Mouse (Mus musculus) C2C12 (cell line): ENCODE measurements at regions not wholly inside any gene's neighbourhood (a gene's known extent, or its start where the extent isn't known, plus 50 kb on each side); places are given as distances from the start of the nearest gene placed in this dataset.

Source experiments
- H3K27me3 ChIP-seq: one replicate; pipeline ENCODE4 v1.6.1; 2011; ENCODE audit not compliant: control insufficient read depth, insufficient read depth, insufficient read length
- H3K36me3 ChIP-seq: one replicate; pipeline ENCODE4 v1.6.1; 2011; ENCODE audit not compliant: control insufficient read depth, insufficient read depth
- H3K4me3 ChIP-seq: one replicate; pipeline ENCODE4 v1.5.1; 2011; ENCODE audit warnings: mild to moderate bottlenecking, control low read depth; ENCODE audit not compliant: poor library complexity, insufficient read depth, severe bottlenecking
- H3K79me2 ChIP-seq: one replicate; pipeline ENCODE4 v1.6.1; 2011; ENCODE audit not compliant: control insufficient read depth, insufficient read depth
- H3K79me3 ChIP-seq: one replicate; pipeline ENCODE4 v1.6.1; 2011; ENCODE audit warnings: low read depth, control low read depth
- H3ac ChIP-seq: one replicate; pipeline ENCODE3; 2011; ENCODE audit warnings: low read depth; ENCODE audit not compliant: control insufficient read depth, insufficient read length
- CEBPB ChIP-seq: IDR thresholded peaks from one replicate; pipeline ENCODE4 v1.6.1; 2011; ENCODE audit warnings: low read depth, mild to moderate bottlenecking, control low read depth, moderate library complexity
- CTCF ChIP-seq: IDR thresholded peaks from one replicate; pipeline ENCODE4 v1.5.1; 2011; ENCODE audit not compliant: control insufficient read depth, insufficient read depth, insufficient read length
- FOSL1 ChIP-seq: IDR thresholded peaks from one replicate; pipeline ENCODE4 v1.8.0; 2011; ENCODE audit warnings: mild to moderate bottlenecking, low read length; ENCODE audit not compliant: poor library complexity, insufficient read depth, severe bottlenecking
- MAX ChIP-seq: IDR thresholded peaks from one replicate; pipeline ENCODE4 v1.6.1; 2011; ENCODE audit warnings: mild to moderate bottlenecking, control low read depth
- MYOD1 ChIP-seq: IDR thresholded peaks from one replicate; pipeline ENCODE4 v1.6.1; 2011; ENCODE audit warnings: low read depth; ENCODE audit not compliant: control insufficient read depth, insufficient read length
- MYOG ChIP-seq: IDR thresholded peaks from one replicate; pipeline ENCODE4 v1.6.1; 2011; ENCODE audit not compliant: control insufficient read depth, insufficient read length; ENCODE audit errors: extremely low read depth
- USF1 ChIP-seq: IDR thresholded peaks from one replicate; pipeline ENCODE4 v1.6.1; 2011; ENCODE audit warnings: low read depth, mild to moderate bottlenecking, control low read depth, moderate library complexity

DNA sequence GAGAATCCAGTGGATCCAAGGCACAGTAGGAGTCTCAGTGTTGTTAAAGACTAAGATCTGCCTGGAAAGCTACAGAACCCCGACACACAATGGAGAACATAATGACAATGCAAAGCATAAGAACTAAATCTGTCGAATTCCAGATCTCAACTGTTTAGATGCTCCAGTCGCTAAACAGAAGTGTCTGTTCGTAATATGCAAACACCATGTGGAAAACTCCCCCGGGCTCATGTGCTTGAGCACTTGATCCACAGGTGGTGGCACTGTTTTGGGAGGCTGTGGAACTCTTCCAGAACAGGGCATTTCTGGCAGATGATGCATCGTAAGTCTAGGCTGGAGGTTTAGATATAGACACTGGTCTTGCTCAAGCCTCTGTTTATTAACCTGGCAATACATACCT lies 412.2 kb upstream of the Gm5415 start:
- no peaks in the 10 kb centered on the region for H3K79me2 ChIP-seq
- no peak for TF ChIP-seq CEBPB
- TF ChIP-seq FOSL1 = no peak
- TF ChIP-seq MYOD1 = no peak
- no peak for TF ChIP-seq MYOG
- TF ChIP-seq MAX = no peak
- no peak for TF ChIP-seq USF1
- no peak for TF ChIP-seq CTCF

GRCm38 (mm10) chr1:32946254-32946653 lies 399.2 kb upstream of the Gm5415 start:
- Histone ChIP-seq H3K79me3 (no peaks in the 10 kb centered on the region), H3K79me2 (no peaks in the 10 kb centered on the region), H3ac (no peak overlapping the region), H3K4me3 (no peak overlapping the region), H3K27me3 (no peaks in the 10 kb centered on the region), H3K36me3 (no peaks in the 10 kb centered on the region)
- TF ChIP-seq CTCF = no peak
- no peak for TF ChIP-seq CEBPB
- TF ChIP-seq MYOD1 = no peak
- TF ChIP-seq USF1 = no peak
- TF ChIP-seq MAX = no peak
- TF ChIP-seq FOSL1 = no peak
- no peak for TF ChIP-seq MYOG

More for the DNA sequence above, 412.2 kb upstream of the Gm5415 start:
- no peak overlapping the region for H3K4me3 ChIP-seq
- H3K79me3 ChIP-seq = no peaks in the 10 kb centered on the region
- no peak overlapping the region for H3ac ChIP-seq
- H3K27me3 ChIP-seq = no peaks in the 10 kb centered on the region
- H3K36me3 ChIP-seq = no peaks in the 10 kb centered on the region

GRCm38 (mm10) chr1:32930381-32930780 lies 383.3 kb upstream of the Gm5415 start:
- TF ChIP-seq USF1 (no peak), FOSL1 (no peak), CEBPB (no peak), MYOD1 (no peak), MYOG (no peak), CTCF (no peak), MAX (no peak)
- Histone ChIP-seq H3ac (no peak overlapping the region), H3K79me2 (no peaks in the 10 kb centered on the region), H3K79me3 (no peaks in the 10 kb centered on the region), H3K27me3 (no peaks in the 10 kb centered on the region), H3K4me3 (no peak overlapping the region), H3K36me3 (no peaks in the 10 kb centered on the region)

DNA sequence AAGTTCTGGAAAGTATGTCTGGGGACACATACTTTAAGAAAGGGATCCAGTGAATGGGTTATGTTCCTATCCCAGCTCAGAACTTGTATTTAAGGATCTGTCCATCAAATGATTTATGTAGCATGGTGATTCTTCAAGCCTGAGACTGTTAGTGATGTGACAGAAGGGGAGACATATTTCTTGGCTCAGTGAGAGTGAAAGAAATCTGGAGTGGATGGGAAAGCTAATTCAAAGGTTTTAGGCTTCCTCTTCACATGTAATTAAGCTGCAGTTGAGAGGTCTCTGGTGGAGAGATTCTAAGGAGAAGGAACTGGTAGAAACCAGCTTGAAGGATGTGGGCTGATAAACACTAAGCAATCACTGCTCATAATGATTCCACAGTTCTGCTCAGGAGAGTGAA lies 355.3 kb upstream of the Gm5415 start:
- H3K36me3 ChIP-seq = no peaks in the 10 kb centered on the region
- TF ChIP-seq MAX (no peak), MYOD1 (no peak), CTCF (no peak), FOSL1 (no peak), USF1 (no peak), MYOG (no peak), CEBPB (no peak)
- H3K4me3 ChIP-seq = no peak overlapping the region
- no peak overlapping the region for H3ac ChIP-seq
- no peaks in the 10 kb centered on the region for H3K27me3 ChIP-seq
- no peaks in the 10 kb centered on the region for H3K79me2 ChIP-seq
- H3K79me3 ChIP-seq = no peaks in the 10 kb centered on the region

GRCm38 (mm10) chr1:32887728-32888127 lies 340.6 kb upstream of the Gm5415 start:
- no peaks in the 10 kb centered on the region for H3K27me3 ChIP-seq
- H3K4me3 ChIP-seq = no peak overlapping the region
- TF ChIP-seq CTCF (no peak), MYOD1 (no peak), MAX (no peak), USF1 (no peak), CEBPB (no peak), MYOG (no peak), FOSL1 (no peak)
- H3ac ChIP-seq = no peak overlapping the region
- H3K36me3 ChIP-seq = no peaks in the 10 kb centered on the region
- H3K79me2 ChIP-seq = no peaks in the 10 kb centered on the region
- no peaks in the 10 kb centered on the region for H3K79me3 ChIP-seq

GRCm38 (mm10) chr1:32872920-32873319 lies 325.8 kb upstream of the Gm5415 start:
- no peak for TF ChIP-seq MYOD1
- no peak for TF ChIP-seq MAX
- TF ChIP-seq CTCF = no peak
- no peak for TF ChIP-seq FOSL1
- no peak for TF ChIP-seq USF1
- no peak for TF ChIP-seq MYOG
- no peak for TF ChIP-seq CEBPB
- Histone ChIP-seq H3K27me3 (no peaks in the 10 kb centered on the region), H3ac (no peak overlapping the region)

More at GRCm38 (mm10) chr1:32872920-32873319, 325.8 kb upstream of the Gm5415 start:
- no peaks in the 10 kb centered on the region for H3K79me3 ChIP-seq
- no peaks in the 10 kb centered on the region for H3K36me3 ChIP-seq
- H3K4me3 ChIP-seq = no peak overlapping the region
- H3K79me2 ChIP-seq = no peaks in the 10 kb centered on the region
